Mouse (Mus musculus) kidney, embryonic 14.5 days (tissue): Measurements from ENCODE around the gene Gm3573. TPM values are rescaled to one million over a fixed set of nuclear protein-coding genes. Genes with fewer than 3 reads are reported as not detected.
"Not testable (repeated sequence)": the region's sequence is repeated elsewhere in the genome, so short reads cannot be mapped to it uniquely, and the experiment has no call there.

ENCODE experiments used
- ATAC-seq: fragments of 200-750 bp; cut with Nextera tagmentation; 2 replicates; pipeline ENCODE4 v1.8.0; 2017; ENCODE audit warnings: moderate number of reproducible peaks, mild to moderate bottlenecking, moderate TSS enrichment, moderate library complexity; ENCODE audit not compliant: low FRiP score, low TSS enrichment
- H3K27ac ChIP-seq: fragments of 300-500 bp; sonication (generic); 2 replicates; pipeline ENCODE4 v1.5.1; 2014; ENCODE audit warnings: low read depth, mild to moderate bottlenecking, low read length, moderate library complexity, mixed read lengths
- H3K27me3 ChIP-seq: fragments of 300-500 bp; sonication (generic); 2 replicates; pipeline ENCODE4 v1.6.1; 2014; ENCODE audit warnings: mild to moderate bottlenecking, low read length; ENCODE audit not compliant: control insufficient read depth, insufficient read depth
- H3K36me3 ChIP-seq: fragments of 300-500 bp; sonication (generic); 2 replicates; pipeline ENCODE4 v1.6.1; 2014; ENCODE audit warnings: low read length, mixed read lengths; ENCODE audit not compliant: control insufficient read depth, insufficient read depth
- H3K4me1 ChIP-seq: fragments of 300-500 bp; sonication (generic); 2 replicates; pipeline ENCODE4 v1.6.1; 2014; ENCODE audit warnings: low read length, mixed read lengths; ENCODE audit not compliant: control insufficient read depth, insufficient read depth
- H3K4me2 ChIP-seq: fragments of 300-500 bp; sonication (generic); replicated peaks from 2 replicates; pipeline ENCODE4 v1.6.1; 2014; ENCODE audit warnings: low read depth, mild to moderate bottlenecking, low read length
- H3K4me3 ChIP-seq: fragments of 300-500 bp; sonication (generic); 2 replicates; pipeline ENCODE4 v1.5.1; 2014; ENCODE audit warnings: mild to moderate bottlenecking, low read length
- H3K9ac ChIP-seq: fragments of 300-500 bp; sonication (generic); 2 replicates; pipeline ENCODE4 v1.6.1; 2014; ENCODE audit warnings: low read depth, mild to moderate bottlenecking, low read length, moderate library complexity
- H3K9me3 ChIP-seq: fragments of 300-500 bp; sonication (generic); 2 replicates; pipeline ENCODE4 v1.6.1; 2016; ENCODE audit warnings: low read length; ENCODE audit not compliant: control insufficient read depth
- WGBS: fragments of 180-500 bp; shearing (Covaris S2); extraction: QIAGEN DNeasy Blood & Tissue Kit; methylation state at CpG from one replicate; pipeline ENCODE4 v1.1.7; 2014; 5-methylcytosine and 5-hydroxymethylcytosine counted together
- polyA plus RNA-seq: library from polyadenylated mRNA; unstranded; fragments of >200 nt; fragmentation: Nextera tagmentation; extraction: Ambion mirVana; gene quantifications from 2 replicates; pipeline ENCODE4 v1.2.1, GENCODE M21; 2014

Gene Gm3573
- polyA plus RNA-seq, result not detected in 2 replicates

DNA sequence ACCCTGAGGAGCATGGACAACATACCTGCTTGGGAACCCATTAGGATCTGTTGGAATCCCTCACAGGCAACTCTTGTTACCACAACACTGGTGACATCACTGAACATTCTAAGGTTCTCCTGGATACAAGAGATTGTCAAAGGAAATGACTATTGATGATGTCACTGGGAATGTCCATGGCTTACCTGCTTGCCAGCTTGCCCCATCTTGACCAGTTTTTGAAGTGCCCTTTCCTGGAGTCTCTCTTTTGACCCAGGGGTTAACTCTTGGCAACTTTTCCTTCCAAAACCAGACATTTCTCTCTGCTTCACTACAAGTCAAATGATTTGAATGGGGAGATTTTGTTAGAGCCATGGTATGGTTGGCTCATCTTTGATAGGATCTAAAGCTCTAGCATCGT is at the start of gene Gm3573:
Gm3573 (minus strand) TSS at position 101 of the 400 bp plus-strand sequence.
- H3K9me3 ChIP-seq, H3K36me3 ChIP-seq, H3K4me2 ChIP-seq, H3K9ac ChIP-seq, H3K4me1 ChIP-seq, H3K27me3 ChIP-seq, ATAC-seq, H3K4me3 ChIP-seq, H3K27ac ChIP-seq: not testable (repeated sequence)
- no CpG with 5 or more reads among the region's 1 CpGs for WGBS

- WGBS, result 79% methylated on average over 8 of the region's 10 CpGs
- ATAC-seq, H3K27me3 ChIP-seq: not testable (repeated sequence)
These were observed 26.4 kb upstream of the Gm3573 start for GRCm38 (mm10) chr14:42216766-42217537.

DNA sequence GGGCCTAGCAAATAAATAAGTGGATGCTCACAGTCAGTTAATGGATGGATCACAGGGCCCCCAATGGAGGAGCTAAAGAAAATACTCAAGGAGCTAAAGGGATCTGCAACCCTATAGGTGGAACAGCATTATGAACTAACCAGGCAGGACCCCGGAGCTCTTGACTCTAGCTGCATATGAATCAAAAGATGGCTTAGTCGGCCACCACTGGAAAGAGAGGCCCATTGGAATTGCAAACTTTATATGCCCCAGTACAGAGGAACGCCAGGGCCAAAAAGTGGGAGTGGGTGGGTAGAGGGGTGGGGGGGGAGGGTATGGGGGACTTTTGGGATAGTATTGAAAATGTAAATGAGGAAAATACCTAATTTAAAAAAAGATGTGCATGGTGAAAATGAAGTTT is 6.7 kb downstream of the Gm3573 start:
- not testable (repeated sequence) for H3K9ac ChIP-seq, H3K4me3 ChIP-seq, H3K27ac ChIP-seq, H3K4me2 ChIP-seq, H3K4me1 ChIP-seq, H3K27me3 ChIP-seq, H3K36me3 ChIP-seq, ATAC-seq, H3K9me3 ChIP-seq
- 88% methylated on average over 3 of the region's 3 CpGs for WGBS

More at GRCm38 (mm10) chr14:42216766-42217537, 26.4 kb upstream of the Gm3573 start:
- H3K27ac ChIP-seq, H3K36me3 ChIP-seq, H3K9ac ChIP-seq, H3K4me2 ChIP-seq, H3K4me1 ChIP-seq, H3K4me3 ChIP-seq, H3K9me3 ChIP-seq: not testable (repeated sequence)

- not testable (repeated sequence) for H3K4me1 ChIP-seq, H3K27ac ChIP-seq, ATAC-seq, H3K9ac ChIP-seq, H3K4me2 ChIP-seq, H3K27me3 ChIP-seq, H3K9me3 ChIP-seq, H3K36me3 ChIP-seq, H3K4me3 ChIP-seq
- 71% methylated on average over 1 of the region's 2 CpGs for WGBS
These were observed 28.1 kb downstream of the Gm3573 start, which contains the start of gene Gm17027 for GRCm38 (mm10) chr14:42162522-42162921. Gene Gm17027, minus strand, starts transcription at chr14:42162622.

Other genes with a start within 250 kb of the Gm3573 start
- not detected in 2 replicates for gene 1700024B05Rik, start 246.8 kb downstream of the Gm3573 start, polyA plus RNA-seq
- not detected in 2 replicates for gene Gm6401, start 222.9 kb downstream of the Gm3573 start, polyA plus RNA-seq
- not detected in 2 replicates for gene Gm3543, start 207.5 kb downstream of the Gm3573 start, polyA plus RNA-seq
- not detected in 2 replicates for gene Gm7951, start 73.4 kb downstream of the Gm3573 start, polyA plus RNA-seq
- gene Gm17027, start 28.2 kb downstream of the Gm3573 start, polyA plus RNA-seq, result not detected in 2 replicates
- gene Gm17026, start 69.3 kb upstream of the Gm3573 start, polyA plus RNA-seq, result not detected in 2 replicates
- not detected in 2 replicates for gene Gm9611, start 106.6 kb upstream of the Gm3573 start, polyA plus RNA-seq
- not detected in 2 replicates for gene Gm7995, start 119.4 kb upstream of the Gm3573 start, polyA plus RNA-seq
- gene Gm8005, start 248.9 kb upstream of the Gm3573 start, polyA plus RNA-seq, result not detected in 2 replicates